Mouse (Mus musculus) c-Kit-positive CD71-positive TER-119-positive erythroid progenitor cells, embryonic 14.5 days (primary cell): ENCODE data around the gene Ddo.

ENCODE experiments used
- DNase-seq: peaks from one replicate; pipeline ENCODE4 v3.0.0-alpha.2; 2013; ENCODE audit warnings: low spot score

Gene Ddo

GRCm38 (mm10) chr10:40716713-40717112 is 86.9 kb downstream of the Ddo start:
- no peak for DNase-seq

DNA sequence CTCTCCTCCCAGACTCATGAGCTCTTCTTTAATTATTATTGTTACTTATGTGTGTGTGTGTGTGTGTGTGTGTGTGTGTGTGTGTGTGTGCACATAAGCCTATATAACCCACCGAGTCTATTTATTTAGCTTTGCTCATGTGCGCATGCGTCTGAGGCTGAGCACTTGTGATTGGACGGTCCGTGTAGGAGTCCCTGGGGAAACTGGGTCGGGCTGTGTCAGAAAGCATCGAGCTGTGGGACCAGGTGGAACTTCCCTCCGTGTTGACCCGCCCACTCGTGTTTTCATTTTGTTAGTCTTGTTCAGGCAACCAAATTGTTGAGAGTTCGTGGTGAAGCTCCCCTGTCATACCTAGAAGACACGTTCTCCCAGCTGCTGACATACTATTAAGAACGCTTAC is 88.6 kb downstream of the Ddo start:
- no peak for DNase-seq

GRCm38 (mm10) chr10:40719062-40719461 is 89.3 kb downstream of the Ddo start:
- no peak for DNase-seq

DNA sequence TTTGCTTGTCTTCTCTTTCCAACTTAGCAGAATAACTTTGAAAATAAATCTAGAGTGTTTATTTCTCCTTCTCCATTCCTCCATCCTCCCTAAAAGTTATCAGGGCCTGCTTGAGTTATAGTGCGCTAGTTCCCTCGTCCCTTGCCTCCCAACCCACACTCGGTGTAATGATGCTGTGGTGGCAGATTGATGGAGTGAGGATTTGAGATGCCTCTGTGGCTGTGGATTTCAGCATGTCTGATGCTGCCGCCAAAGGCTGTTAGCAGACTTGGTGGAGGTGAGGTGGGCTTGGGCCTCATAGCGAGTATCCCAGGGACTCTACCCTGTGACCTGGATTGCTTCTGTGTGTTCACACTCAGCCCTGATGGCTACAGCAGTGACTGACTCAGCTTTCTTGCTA is 91.1 kb downstream of the Ddo start:
- no peak for DNase-seq

DNA sequence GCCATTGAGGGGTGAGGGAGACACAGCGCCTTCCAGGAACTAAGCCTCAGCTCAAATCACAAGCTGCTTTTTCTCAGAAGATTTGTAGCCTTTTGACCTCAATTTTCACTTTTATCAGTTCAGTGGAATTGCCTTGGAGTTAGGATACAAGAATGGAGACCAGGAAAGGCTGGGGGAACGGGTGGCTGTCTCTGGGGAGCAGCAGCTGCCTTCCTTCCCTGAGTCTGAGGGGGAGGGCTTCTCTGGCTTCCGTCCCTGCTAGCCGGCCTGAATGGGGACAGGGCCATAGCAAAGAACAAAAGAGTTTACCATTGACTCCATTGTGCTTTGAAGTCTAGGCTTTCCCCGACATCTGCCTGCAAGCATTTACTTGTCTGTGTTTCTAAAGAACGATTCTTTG is 94.5 kb downstream of the Ddo start:
- DNase-seq = no peak

DNA sequence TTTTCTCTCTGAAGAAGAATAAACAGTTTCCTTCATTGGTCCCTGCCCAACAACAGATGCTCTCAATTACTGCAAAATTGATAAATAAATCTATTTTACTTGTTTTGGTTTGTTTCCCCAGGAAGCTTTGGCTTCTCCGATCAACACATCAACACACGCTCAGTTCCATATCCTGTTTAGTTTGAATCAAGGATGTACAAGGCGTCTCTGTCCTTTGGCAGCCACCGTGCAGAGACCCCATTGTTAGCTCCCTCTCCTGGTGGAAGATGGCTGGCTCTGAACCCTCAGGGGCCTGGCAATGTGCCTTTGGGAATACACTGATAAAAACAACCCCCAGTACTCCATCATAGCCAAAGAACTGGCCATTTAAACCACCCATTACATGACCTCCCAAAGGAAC is 95.3 kb downstream of the Ddo start:
- no peak for DNase-seq

DNA sequence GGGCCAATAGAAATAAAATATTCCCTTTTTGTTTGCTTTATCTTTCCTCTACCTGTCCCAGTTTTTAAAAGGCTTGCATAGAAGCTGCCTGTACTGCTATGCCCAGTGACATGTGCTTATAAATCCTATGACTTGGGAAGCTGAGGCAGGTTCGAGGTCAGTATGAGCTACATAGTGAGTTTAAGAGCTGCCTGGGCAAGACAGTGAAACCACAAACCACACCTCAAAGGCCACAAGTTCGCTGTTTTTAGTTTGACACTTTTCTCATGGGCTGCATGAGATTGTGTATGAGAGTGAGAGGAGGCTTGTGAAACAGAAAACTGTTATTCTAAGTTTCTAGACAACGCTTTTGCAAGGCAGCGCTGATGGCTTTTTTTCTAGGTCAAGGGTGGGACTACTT is 95.7 kb downstream of the Ddo start:
- DNase-seq = no peak

GRCm38 (mm10) chr10:40726288-40726902 is 96.6 kb downstream of the Ddo start:
- no peak for DNase-seq

GRCm38 (mm10) chr10:40726989-40727388 is 97.2 kb downstream of the Ddo start:
- DNase-seq = no peak

- DNase-seq = no peak
Observed at GRCm38 (mm10) chr10:40730200-40730599, 100.4 kb downstream of the Ddo start.
